Mouse (Mus musculus): ENCODE measurements at regions not wholly inside any gene's neighbourhood (a gene's known extent, or its start where the extent isn't known, plus 50 kb on each side); places are given as distances from the start of the nearest gene placed in this dataset.
A peak's percentile ranks its signal among the peaks of the same experiment; 100 is the strongest.

- TF ChIP-seq POLR2A (IDR thresholded peaks at IDR 0.05; ENCODE audit: control insufficient read depth, low read depth, low read length) = no peak
- TF ChIP-seq CTCF (IDR thresholded peaks at IDR 0.05; ENCODE audit: control insufficient read depth, insufficient read depth, insufficient replicate concordance, low read depth, low read length) = no peak
- H3K4me1 ChIP-seq (ENCODE audit: control insufficient read depth, insufficient read depth, low read length) = no peaks in the 10 kb centered on the region
- no peaks in the 10 kb centered on the region for H3K36me3 ChIP-seq (ENCODE audit: control insufficient read depth, insufficient read depth, low read length)
- H3K4me3 ChIP-seq (ENCODE audit: control insufficient read depth, low read depth, low read length) = no peak overlapping the region
- H3K27me3 ChIP-seq (ENCODE audit: control insufficient read depth, insufficient read depth, low read length) = no peaks in the 10 kb centered on the region
- H3K27ac ChIP-seq (ENCODE audit: control insufficient read depth, insufficient read depth, low read depth, low read length) = no peak overlapping the region
These were observed 206.6 kb downstream of the Barx2 start for GRCm38 (mm10) chr9:31706688-31707087.

- Histone ChIP-seq H3K4me3 (ENCODE audit: control insufficient read depth, low read depth, low read length) (no peak overlapping the region), H3K36me3 (ENCODE audit: control insufficient read depth, insufficient read depth, low read length) (no peaks in the 10 kb centered on the region), H3K4me1 (ENCODE audit: control insufficient read depth, insufficient read depth, low read length) (peaks cover 7% of the 10 kb centered on the region), H3K27me3 (ENCODE audit: control insufficient read depth, insufficient read depth, low read length) (no peaks in the 10 kb centered on the region), H3K27ac (ENCODE audit: control insufficient read depth, insufficient read depth, low read depth, low read length) (no peak overlapping the region)
- TF ChIP-seq CTCF (IDR thresholded peaks at IDR 0.05; ENCODE audit: control insufficient read depth, insufficient read depth, insufficient replicate concordance, low read depth, low read length) (no peak), POLR2A (IDR thresholded peaks at IDR 0.05; ENCODE audit: control insufficient read depth, low read depth, low read length) (no peak)
These were observed 222.3 kb downstream of the Barx2 start for GRCm38 (mm10) chr9:31690921-31691475.

- TF ChIP-seq CTCF (IDR thresholded peaks at IDR 0.05; ENCODE audit: control insufficient read depth, insufficient read depth, insufficient replicate concordance, low read depth, low read length) (no peak), POLR2A (IDR thresholded peaks at IDR 0.05; ENCODE audit: control insufficient read depth, low read depth, low read length) (no peak)
- Histone ChIP-seq H3K4me3 (ENCODE audit: control insufficient read depth, low read depth, low read length) (no peak overlapping the region), H3K4me1 (ENCODE audit: control insufficient read depth, insufficient read depth, low read length) (peaks cover 12% of the 10 kb centered on the region), H3K27ac (ENCODE audit: control insufficient read depth, insufficient read depth, low read depth, low read length) (peak overlapping the region; percentile 66), H3K36me3 (ENCODE audit: control insufficient read depth, insufficient read depth, low read length) (no peaks in the 10 kb centered on the region), H3K27me3 (ENCODE audit: control insufficient read depth, insufficient read depth, low read length) (no peaks in the 10 kb centered on the region)
These were observed 224.1 kb upstream of the Tmem45b start for GRCm38 (mm10) chr9:31688398-31688705.

GRCm38 (mm10) chr9:31687686-31688397 is 223.6 kb upstream of the Tmem45b start:
- Histone ChIP-seq H3K4me3 (ENCODE audit: control insufficient read depth, low read depth, low read length) (no peak overlapping the region), H3K4me1 (ENCODE audit: control insufficient read depth, insufficient read depth, low read length) (peaks cover 16% of the 10 kb centered on the region), H3K27me3 (ENCODE audit: control insufficient read depth, insufficient read depth, low read length) (no peaks in the 10 kb centered on the region), H3K36me3 (ENCODE audit: control insufficient read depth, insufficient read depth, low read length) (no peaks in the 10 kb centered on the region), H3K27ac (ENCODE audit: control insufficient read depth, insufficient read depth, low read depth, low read length) (peak overlapping the region; percentile 66)
- TF ChIP-seq CTCF (IDR thresholded peaks at IDR 0.05; ENCODE audit: control insufficient read depth, insufficient read depth, insufficient replicate concordance, low read depth, low read length) (no peak), POLR2A (IDR thresholded peaks at IDR 0.05; ENCODE audit: control insufficient read depth, low read depth, low read length) (no peak)

GRCm38 (mm10) chr9:31686466-31686865 is 222.2 kb upstream of the Tmem45b start:
- Histone ChIP-seq H3K27ac (ENCODE audit: control insufficient read depth, insufficient read depth, low read depth, low read length) (no peak overlapping the region), H3K36me3 (ENCODE audit: control insufficient read depth, insufficient read depth, low read length) (no peaks in the 10 kb centered on the region), H3K4me1 (ENCODE audit: control insufficient read depth, insufficient read depth, low read length) (peaks cover 16% of the 10 kb centered on the region), H3K4me3 (ENCODE audit: control insufficient read depth, low read depth, low read length) (no peak overlapping the region), H3K27me3 (ENCODE audit: control insufficient read depth, insufficient read depth, low read length) (no peaks in the 10 kb centered on the region)
- TF ChIP-seq CTCF (IDR thresholded peaks at IDR 0.05; ENCODE audit: control insufficient read depth, insufficient read depth, insufficient replicate concordance, low read depth, low read length) (no peak), POLR2A (IDR thresholded peaks at IDR 0.05; ENCODE audit: control insufficient read depth, low read depth, low read length) (no peak)

GRCm38 (mm10) chr9:31684812-31685188 is 220.5 kb upstream of the Tmem45b start:
- Histone ChIP-seq H3K4me1 (ENCODE audit: control insufficient read depth, insufficient read depth, low read length) (peaks cover 16% of the 10 kb centered on the region), H3K4me3 (ENCODE audit: control insufficient read depth, low read depth, low read length) (no peak overlapping the region), H3K27me3 (ENCODE audit: control insufficient read depth, insufficient read depth, low read length) (no peaks in the 10 kb centered on the region), H3K36me3 (ENCODE audit: control insufficient read depth, insufficient read depth, low read length) (no peaks in the 10 kb centered on the region), H3K27ac (ENCODE audit: control insufficient read depth, insufficient read depth, low read depth, low read length) (no peak overlapping the region)
- TF ChIP-seq CTCF (IDR thresholded peaks at IDR 0.05; ENCODE audit: control insufficient read depth, insufficient read depth, insufficient replicate concordance, low read depth, low read length) (no peak), POLR2A (IDR thresholded peaks at IDR 0.05; ENCODE audit: control insufficient read depth, low read depth, low read length) (no peak)

GRCm38 (mm10) chr9:31684099-31684811 is 220.0 kb upstream of the Tmem45b start:
- Histone ChIP-seq H3K36me3 (ENCODE audit: control insufficient read depth, insufficient read depth, low read length) (no peaks in the 10 kb centered on the region), H3K4me1 (ENCODE audit: control insufficient read depth, insufficient read depth, low read length) (peaks cover 16% of the 10 kb centered on the region), H3K27me3 (ENCODE audit: control insufficient read depth, insufficient read depth, low read length) (no peaks in the 10 kb centered on the region), H3K27ac (ENCODE audit: control insufficient read depth, insufficient read depth, low read depth, low read length) (no peak overlapping the region), H3K4me3 (ENCODE audit: control insufficient read depth, low read depth, low read length) (no peak overlapping the region)
- TF ChIP-seq POLR2A (IDR thresholded peaks at IDR 0.05; ENCODE audit: control insufficient read depth, low read depth, low read length) = no peak
- no peak for TF ChIP-seq CTCF (IDR thresholded peaks at IDR 0.05; ENCODE audit: control insufficient read depth, insufficient read depth, insufficient replicate concordance, low read depth, low read length)
